Mouse (Mus musculus): ENCODE results near the gene Gm29427. TPM values are rescaled to one million over a fixed set of nuclear protein-coding genes. Genes with fewer than 3 reads are reported as not detected.

Gm29427 gene
- polyA plus RNA-seq, 1 experiment from 2014 or later, result not detected

GRCm38 (mm10) chr1:130644103-130644502 lies 71.5 kb downstream of the Gm29427 start:
- no peaks in the 10 kb centered on the region for H3K4me1 ChIP-seq (ENCODE audit: insufficient read depth, low read depth, low read length)
- ATAC-seq (no peak), DNase-seq (ENCODE audit: low spot score) (no peak)
- no peak overlapping the region for H3K4me2 ChIP-seq (replicated peaks; ENCODE audit: low read depth, low read length)
- WGBS, result 68% methylated on average over 4 of the region's 4 CpGs
- no peaks in the 10 kb centered on the region for H3K36me3 ChIP-seq (ENCODE audit: insufficient read depth, low read length)
- no peaks in the 10 kb centered on the region for H3K9me3 ChIP-seq (ENCODE audit: low read length)
- no peak overlapping the region for H3K4me3 ChIP-seq (ENCODE audit: low read depth, low read length)
- H3K27ac ChIP-seq (ENCODE audit: low read length), result no peak overlapping the region
- H3K9ac ChIP-seq (replicated peaks; ENCODE audit: low read depth), result no peak overlapping the region
- no peaks in the 10 kb centered on the region for H3K27me3 ChIP-seq (replicated peaks; ENCODE audit: insufficient read depth, low read length)
- TF ChIP-seq CTCF (IDR thresholded peaks at IDR 0.05) (no peak), EP300 (IDR thresholded peaks at IDR 0.05) (no peak)

- DNase-seq (ENCODE audit: low spot score) (no peak), ATAC-seq (no peak)
- Histone ChIP-seq H3K36me3 (ENCODE audit: insufficient read depth, low read length) (no peaks in the 10 kb centered on the region), H3K4me3 (ENCODE audit: low read depth, low read length) (no peak overlapping the region), H3K9me3 (ENCODE audit: low read length) (no peaks in the 10 kb centered on the region), H3K27ac (ENCODE audit: low read length) (no peak overlapping the region), H3K27me3 (replicated peaks; ENCODE audit: insufficient read depth, low read length) (no peaks in the 10 kb centered on the region), H3K9ac (replicated peaks; ENCODE audit: low read depth) (no peak overlapping the region), H3K4me2 (replicated peaks; ENCODE audit: low read depth, low read length) (no peak overlapping the region), H3K4me1 (ENCODE audit: insufficient read depth, low read depth, low read length) (no peaks in the 10 kb centered on the region)
- TF ChIP-seq EP300 (IDR thresholded peaks at IDR 0.05), result no peak
- TF ChIP-seq CTCF (IDR thresholded peaks at IDR 0.05), result no peak
Observed at GRCm38 (mm10) chr1:130640967-130641366, 74.6 kb downstream of the Gm29427 start.

- Histone ChIP-seq H3K4me3 (ENCODE audit: low read depth, low read length) (no peak overlapping the region), H3K27ac (ENCODE audit: low read length) (no peak overlapping the region), H3K9me3 (ENCODE audit: low read length) (no peaks in the 10 kb centered on the region), H3K27me3 (replicated peaks; ENCODE audit: insufficient read depth, low read length) (no peaks in the 10 kb centered on the region), H3K9ac (replicated peaks; ENCODE audit: low read depth) (no peak overlapping the region), H3K36me3 (ENCODE audit: insufficient read depth, low read length) (no peaks in the 10 kb centered on the region), H3K4me2 (replicated peaks; ENCODE audit: low read depth, low read length) (no peak overlapping the region), H3K4me1 (ENCODE audit: insufficient read depth, low read depth, low read length) (no peaks in the 10 kb centered on the region)
- WGBS, result 9% methylated on average over 16 of the region's 16 CpGs
- ATAC-seq, result peak; percentile 57
- DNase-seq (ENCODE audit: low spot score), result peak; percentile 63
- no peak for TF ChIP-seq EP300 (IDR thresholded peaks at IDR 0.05)
- TF ChIP-seq CTCF (IDR thresholded peaks at IDR 0.05), result peak; percentile 94
Observed at GRCm38 (mm10) chr1:130633761-130634410, 81.7 kb downstream of the Gm29427 start.

- no peaks in the 10 kb centered on the region for H3K27me3 ChIP-seq (replicated peaks; ENCODE audit: insufficient read depth, low read length)
- DNase-seq (ENCODE audit: low spot score), result no peak
- WGBS, result 68% methylated on average over 8 of the region's 8 CpGs
- TF ChIP-seq EP300 (IDR thresholded peaks at IDR 0.05) (no peak), CTCF (IDR thresholded peaks at IDR 0.05) (no peak)
- no peak overlapping the region for H3K9ac ChIP-seq (replicated peaks; ENCODE audit: low read depth)
- no peaks in the 10 kb centered on the region for H3K4me1 ChIP-seq (ENCODE audit: insufficient read depth, low read depth, low read length)
- no peaks in the 10 kb centered on the region for H3K9me3 ChIP-seq (ENCODE audit: low read length)
- no peak overlapping the region for H3K4me2 ChIP-seq (replicated peaks; ENCODE audit: low read depth, low read length)
- H3K36me3 ChIP-seq (ENCODE audit: insufficient read depth, low read length), result no peaks in the 10 kb centered on the region
- no peak for ATAC-seq
- H3K4me3 ChIP-seq (ENCODE audit: low read depth, low read length), result no peak overlapping the region
- no peak overlapping the region for H3K27ac ChIP-seq (ENCODE audit: low read length)
Observed at GRCm38 (mm10) chr1:130633316-130633715, 82.3 kb downstream of the Gm29427 start.

- H3K27me3 ChIP-seq (replicated peaks; ENCODE audit: insufficient read depth, low read length), result no peaks in the 10 kb centered on the region
- H3K27ac ChIP-seq (ENCODE audit: low read length), result no peak within 1 kb of the TSS
- H3K9ac ChIP-seq (replicated peaks; ENCODE audit: low read depth), result no peak within 1 kb of the TSS
- H3K4me1 ChIP-seq (ENCODE audit: insufficient read depth, low read depth, low read length), result no peaks in the 10 kb centered on the region
- 91% methylated on average over 2 of the region's 2 CpGs for WGBS
- ATAC-seq (no peak), DNase-seq (ENCODE audit: low spot score) (no peak)
- no peaks in the 10 kb centered on the region for H3K9me3 ChIP-seq (ENCODE audit: low read length)
- TF ChIP-seq EP300 (IDR thresholded peaks at IDR 0.05) (no peak), CTCF (IDR thresholded peaks at IDR 0.05) (no peak)
- no peak within 1 kb of the TSS for H3K4me3 ChIP-seq (ENCODE audit: low read depth, low read length)
- no peak within 1 kb of the TSS for H3K4me2 ChIP-seq (replicated peaks; ENCODE audit: low read depth, low read length)
- H3K36me3 ChIP-seq (ENCODE audit: insufficient read depth, low read length), result no peaks in the 10 kb centered on the region
Observed at GRCm38 (mm10) chr1:130629521-130629920, 86.1 kb downstream of the Gm29427 start, which contains the start of gene Zp3r. Gene Zp3r (minus strand): TSS chr1:130629621.

Other genes starting within 250 kb of the Gm29427 start
- not detected in 2 replicates for gene Zp3r, start 86.2 kb downstream of the Gm29427 start, polyA plus RNA-seq (2015; fragmentation: Nextera tagmentation; extraction: Ambion mirVana)
- gene C4bp, start 54.2 kb downstream of the Gm29427 start, polyA plus RNA-seq (2015; fragmentation: Nextera tagmentation; extraction: Ambion mirVana), result 0.06 and 0.08 TPM in 2 replicates
- 15.0 and 17.1 TPM in 2 replicates for gene Yod1, start 1.5 kb upstream of the Gm29427 start, polyA plus RNA-seq (2015; fragmentation: Nextera tagmentation; extraction: Ambion mirVana)
- 12.8 and 13.5 TPM in 2 replicates for gene Pfkfb2, start 13.5 kb upstream of the Gm29427 start, polyA plus RNA-seq (2015; fragmentation: Nextera tagmentation; extraction: Ambion mirVana)
- 53.1 and 60.9 TPM in 2 replicates for gene AA986860, start 16.2 kb upstream of the Gm29427 start, polyA plus RNA-seq (2015; fragmentation: Nextera tagmentation; extraction: Ambion mirVana)
- 0.06 and 0.27 TPM in 2 replicates for gene Fcamr, start 85.1 kb upstream of the Gm29427 start, polyA plus RNA-seq (2015; fragmentation: Nextera tagmentation; extraction: Ambion mirVana)
- 0.08 and 0.26 TPM in 2 replicates for gene Pigr, start 110.9 kb upstream of the Gm29427 start, polyA plus RNA-seq (2015; fragmentation: Nextera tagmentation; extraction: Ambion mirVana)
- gene Fcmr, start 149.9 kb upstream of the Gm29427 start, polyA plus RNA-seq (2015; fragmentation: Nextera tagmentation; extraction: Ambion mirVana), result 0.37 and 0.82 TPM in 2 replicates
- not detected in 2 replicates for gene Il24, start 171.7 kb upstream of the Gm29427 start, polyA plus RNA-seq (2015; fragmentation: Nextera tagmentation; extraction: Ambion mirVana)
- gene Il20, start 195.7 kb upstream of the Gm29427 start, polyA plus RNA-seq (2015; fragmentation: Nextera tagmentation; extraction: Ambion mirVana), result not detected in 2 replicates
- gene Il19, start 224.3 kb upstream of the Gm29427 start, polyA plus RNA-seq (2015; fragmentation: Nextera tagmentation; extraction: Ambion mirVana), result not detected in 2 replicates